18 mouse cellular contexts compared by ENCODE assay signal in genomic region chr11:95795582-95795981, GRCm38 (mm10). TPM values are rescaled to one million over a fixed set of nuclear protein-coding genes. Genes with fewer than 3 reads are reported as not detected.
DNase-seq lines count a peak whose midpoint lies in the region; ATAC-seq and TF ChIP-seq lines count a peak whose summit lies in the region.
"Had no signal": no experiment of that assay in that cellular context is flagged by ENCODE, and none has a peak within 500 bp of the region (broad histone marks: within the 10 kb centered on the region; RNA-seq: fewer than 3 reads in every experiment).

No protein-coding gene starts in this region.

- no peaks in the 10 kb centered on the region for H3K79me2 ChIP-seq in heart, adult 2 months (replicated peaks; ENCODE audit: control insufficient read depth, insufficient read depth, low read length)

- peak overlapping the region; percentile 76 for H3K27ac ChIP-seq in heart, adult 2 months
- H3K27ac ChIP-seq in heart, embryonic 11.5 days (ENCODE audit: low read depth, low read length), result no peak overlapping the region
- no peak overlapping the region for H3K27ac ChIP-seq in lung, postnatal 0 days (ENCODE audit: low read length)
- H3K27ac ChIP-seq: forebrain, embryonic 15.5 days; hindbrain, embryonic 15.5 days; limb, embryonic 12.5 days; liver, embryonic 14.5 days had no signal

- ATAC-seq in heart, embryonic 11.5 days (replicated peaks; ENCODE audit: insufficient number of reproducible peaks, low FRiP score, low TSS enrichment), result no peak
- 0 out of 2 replicates have a peak, but pooled peaks have one; percentile 25 for ATAC-seq in lung, postnatal 0 days
- ATAC-seq: forebrain, embryonic 15.5 days had no signal

- peaks cover 10% of the 10 kb centered on the region for H3K36me3 ChIP-seq in heart, adult 2 months (ENCODE audit: control insufficient read depth, insufficient read depth, low read length)
- H3K36me3 ChIP-seq in heart, embryonic 11.5 days (ENCODE audit: control insufficient read depth, insufficient read depth, low read length), result no peaks in the 10 kb centered on the region
- no peaks in the 10 kb centered on the region for H3K36me3 ChIP-seq in lung, postnatal 0 days (ENCODE audit: insufficient read depth, low read length)
- H3K36me3 ChIP-seq: forebrain, embryonic 15.5 days; hindbrain, embryonic 15.5 days; limb, embryonic 12.5 days; midbrain, embryonic 10.5 days had no signal

- DNase-seq in heart, adult 2 months, result peak; percentile 51 to 67
- DNase-seq in lung, postnatal 0 days (ENCODE audit: low spot score), result no peak
- no peak for DNase-seq in lung, postnatal 25 days (ENCODE audit: low spot score)
- DNase-seq in gastrocnemius, postnatal 25 days, result peak; percentile 46
- peak; percentile 45 to 59 for DNase-seq in kidney, postnatal 36 days
- DNase-seq in thymus, postnatal 10 days (ENCODE audit: low spot score in 2 of 2), result no peak
- DNase-seq in cerebellum, adult 11 months, result no peak
- DNase-seq: adrenal gland, adult 2 months; cerebellum, adult 2 months; right cerebral cortex, postnatal 14 days had no signal

- TF ChIP-seq POLR2A in heart, adult 2 months (IDR thresholded peaks at IDR 0.05; ENCODE audit: insufficient read depth, low read depth, low read length), result no peak

- H3K4me2 ChIP-seq in heart, embryonic 11.5 days, result no peak overlapping the region
- no peak overlapping the region for H3K4me2 ChIP-seq in lung, postnatal 0 days (replicated peaks; ENCODE audit: low read depth, low read length)

- no peak overlapping the region for H3K9ac ChIP-seq in heart, adult 2 months (ENCODE audit: low read depth, low read length)
- H3K9ac ChIP-seq in heart, embryonic 11.5 days (ENCODE audit: low read depth, low read length), result no peak overlapping the region
- no peak overlapping the region for H3K9ac ChIP-seq in lung, postnatal 0 days (replicated peaks; ENCODE audit: low read depth)
- H3K9ac ChIP-seq: forebrain, embryonic 15.5 days; hindbrain, embryonic 15.5 days; limb, embryonic 12.5 days; liver, embryonic 14.5 days had no signal

- H3K4me3 ChIP-seq in heart, adult 2 months, result no peak overlapping the region
- no peak overlapping the region for H3K4me3 ChIP-seq in heart, embryonic 11.5 days (ENCODE audit: low read depth, low read length)
- H3K4me3 ChIP-seq in lung, postnatal 0 days (ENCODE audit: low read depth, low read length), result no peak overlapping the region

- peaks cover 27% of the 10 kb centered on the region for H3K4me1 ChIP-seq in heart, adult 2 months (ENCODE audit: control insufficient read depth, insufficient read depth, low read length)
- peaks cover 18% of the 10 kb centered on the region for H3K4me1 ChIP-seq in heart, embryonic 11.5 days (ENCODE audit: control insufficient read depth, insufficient read depth, low read length)
- H3K4me1 ChIP-seq in lung, postnatal 0 days (ENCODE audit: insufficient read depth, low read depth, low read length), result peaks cover 8% of the 10 kb centered on the region; the same call in 1 of the 2 replicates

- 19% methylated on average over 5 of the region's 5 CpGs for WGBS in heart, adult 2 months
- 36% methylated on average over 5 of the region's 5 CpGs for WGBS in heart, embryonic 11.5 days (ENCODE audit: insufficient replicate concordance)
- WGBS in lung, postnatal 0 days, result 59% methylated on average over 5 of the region's 5 CpGs

- peak; percentile 67; the same call in 1 of the 2 replicates for TF ChIP-seq EP300 in heart, adult 2 months (IDR thresholded peaks at IDR 0.05; ENCODE audit: insufficient read depth, low read depth, low read length)
- no peak for TF ChIP-seq EP300 in lung, postnatal 0 days (IDR thresholded peaks at IDR 0.05)

- no peaks in the 10 kb centered on the region for H3K27me3 ChIP-seq in heart, adult 2 months (ENCODE audit: control insufficient read depth, insufficient read depth, low read length)
- peaks cover 10% of the 10 kb centered on the region for H3K27me3 ChIP-seq in heart, embryonic 11.5 days (ENCODE audit: control insufficient read depth, insufficient read depth, low read length)
- 0 out of 2 replicates have a peak, but pooled peaks cover 5% of the 10 kb centered on the region for H3K27me3 ChIP-seq in lung, postnatal 0 days (replicated peaks; ENCODE audit: insufficient read depth, low read length)

- H3K9me3 ChIP-seq in heart, embryonic 11.5 days (replicated peaks; ENCODE audit: control insufficient read depth, low read length), result no peaks in the 10 kb centered on the region
- no peaks in the 10 kb centered on the region for H3K9me3 ChIP-seq in lung, postnatal 0 days (ENCODE audit: low read length)
- H3K9me3 ChIP-seq: forebrain, embryonic 15.5 days; G1E; hindbrain, embryonic 15.5 days; limb, embryonic 12.5 days; midbrain, embryonic 10.5 days had no signal

- no peak for TF ChIP-seq CTCF in heart, adult 2 months (IDR thresholded peaks at IDR 0.05)
- TF ChIP-seq CTCF in lung, postnatal 0 days (IDR thresholded peaks at IDR 0.05), result no peak

- intact Hi-C loops in heart, adult 2 months (cut with DNase I), result no loop called here

RNA-seq across cellular contexts. Expression of gene Phospho1, which starts 28.7 kb away (rescaled TPM):
- 100 to 1,000 TPM; 181 to 206 TPM for total RNA-seq in heart, adult 2 months (2021)
- polyA plus RNA-seq in heart, adult 2 months (2012; rRNA removed), result 193 and 244 TPM in 2 replicates
- polyA plus RNA-seq in heart, embryonic 11.5 days (2014; fragmentation: Nextera tagmentation; extraction: Ambion mirVana), result 1.1 TPM in 1 of 2 replicates, not detected in the other
- 1.3 and 1.6 TPM in 2 replicates for polyA plus RNA-seq in lung, postnatal 0 days (2015; fragmentation: Nextera tagmentation; extraction: Ambion mirVana)
- 100 to 1,000 TPM; 288 to 335 TPM for total RNA-seq in gastrocnemius, postnatal 25 days (2021)
- polyA plus RNA-seq: embryonic facial prominence, embryonic 11.5 days; forebrain, embryonic 15.5 days; limb, embryonic 12.5 days had no signal

RNA-seq across cellular contexts. Expression of gene Gngt2, which starts 41.4 kb away (rescaled TPM):
- total RNA-seq in heart, adult 2 months (2021), result 10 to 100 TPM; 19.0 to 24.4 TPM
- polyA plus RNA-seq in heart, adult 2 months (2012; rRNA removed), result 10.2 and 12.4 TPM in 2 replicates
- 43.1 and 44.6 TPM in 2 replicates for polyA plus RNA-seq in heart, embryonic 11.5 days (2014; fragmentation: Nextera tagmentation; extraction: Ambion mirVana)
- 62.5 and 75.9 TPM in 2 replicates for polyA plus RNA-seq in lung, postnatal 0 days (2015; fragmentation: Nextera tagmentation; extraction: Ambion mirVana)
- 1 to 10 TPM; 5.2 to 6.1 TPM for total RNA-seq in gastrocnemius, postnatal 25 days (2021)

RNA-seq across cellular contexts. Expression of gene Abi3, which starts 46.7 kb away (rescaled TPM):
- total RNA-seq in heart, adult 2 months (2021), result 10 to 100 TPM in 1 of 2 experiments, 1 to 10 TPM in 1; 7.9 to 11.4 TPM
- 16.3 and 23.2 TPM in 2 replicates for polyA plus RNA-seq in heart, adult 2 months (2012; rRNA removed)
- polyA plus RNA-seq in heart, embryonic 11.5 days (2014; fragmentation: Nextera tagmentation; extraction: Ambion mirVana), result 11.5 and 21.1 TPM in 2 replicates
- 29.4 and 33.3 TPM in 2 replicates for polyA plus RNA-seq in lung, postnatal 0 days (2015; fragmentation: Nextera tagmentation; extraction: Ambion mirVana)
- total RNA-seq in gastrocnemius, postnatal 25 days (2021), result 1 to 10 TPM; 2.2 to 3.2 TPM

Comparison
In these comparisons a context has a peak if more than half of its experiments do, and no peak if none do; other contexts are left out.
1. RNA of gene Phospho1, which starts 28.7 kb away (polyA plus RNA-seq): 193 to 244 TPM in heart, adult 2 months; 1.3 to 1.6 TPM in lung, postnatal 0 days and 1.1 TPM in heart, embryonic 11.5 days; every median in the first group is over 10 times any median in the second.
2. DNase-seq: peak in heart, adult 2 months (2 of 2), gastrocnemius, postnatal 25 days (single experiment) and kidney, postnatal 36 days (2 of 2); none in lung, postnatal 0 days (single experiment), lung, postnatal 25 days (single experiment), thymus, postnatal 10 days (0 of 2) and cerebellum, adult 11 months (single experiment).